Mouse (Mus musculus) neutrophil, adult 5-6 weeks (primary cell): ENCODE data around the gene Col6a4. TPM values are rescaled to one million over a fixed set of nuclear protein-coding genes. Genes with fewer than 3 reads are reported as not detected.

ENCODE experiments used
- ATAC-seq: fragments of 151-379, 151-347 bp; 2 replicates; pipeline ENCODE4 v1.8.0; 2017; ENCODE audit warnings: mild to moderate bottlenecking, moderate TSS enrichment; ENCODE audit not compliant: insufficient number of reproducible peaks, poor library complexity, low FRiP score, severe bottlenecking; ENCODE audit errors: extremely low read depth
- total RNA-seq: library from RNA; stranded (forward); fragments of 200-1000 nt; gene quantifications from 2 replicates; pipeline ENCODE4 v1.2.3, GENCODE M21; 2017

Col6a4 gene
- total RNA-seq, 1 experiment from 2014 or later, result not detected

GRCm38 (mm10) chr9:105976314-105976713 lies 120.3 kb downstream of the Col6a4 start:
- ATAC-seq, result no peak

DNA sequence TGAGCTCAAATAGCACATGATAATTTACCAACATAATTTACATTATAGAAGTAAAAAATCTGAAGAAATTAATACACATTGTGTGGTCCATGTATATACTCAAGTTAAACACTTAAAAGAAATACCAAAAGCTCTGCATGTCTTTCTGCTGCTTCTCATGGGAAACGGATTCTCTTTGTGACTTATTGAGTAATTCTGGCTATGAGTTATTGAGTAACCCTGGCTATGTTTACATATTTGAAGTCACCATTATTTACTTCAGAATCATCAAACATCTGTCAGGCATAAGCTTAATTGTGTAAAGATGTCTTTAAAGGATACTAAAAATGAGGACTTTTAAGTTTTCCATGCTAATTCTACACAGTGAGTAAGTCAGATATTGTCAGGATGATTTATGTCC lies 122.8 kb downstream of the Col6a4 start:
- no peak for ATAC-seq

DNA sequence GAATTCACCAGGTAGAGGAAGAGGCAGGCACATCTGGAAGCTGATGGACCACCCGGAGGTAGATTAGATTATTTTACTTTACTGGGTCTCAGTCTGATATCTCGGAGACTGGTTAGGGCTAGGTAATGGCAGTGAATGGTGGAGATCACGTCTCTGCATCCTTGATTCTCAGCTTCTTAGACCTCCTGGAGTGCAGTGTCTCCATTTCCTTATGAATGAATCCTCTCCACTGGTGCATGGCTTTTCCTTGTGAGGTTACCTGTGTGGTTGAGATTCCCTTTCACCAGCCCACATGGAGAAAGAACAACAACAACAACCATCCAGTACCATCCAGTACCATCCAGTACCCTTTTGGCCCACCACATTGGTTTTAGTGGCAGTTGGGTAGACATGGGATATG lies 124.6 kb downstream of the Col6a4 start:
- ATAC-seq, result no peak

DNA sequence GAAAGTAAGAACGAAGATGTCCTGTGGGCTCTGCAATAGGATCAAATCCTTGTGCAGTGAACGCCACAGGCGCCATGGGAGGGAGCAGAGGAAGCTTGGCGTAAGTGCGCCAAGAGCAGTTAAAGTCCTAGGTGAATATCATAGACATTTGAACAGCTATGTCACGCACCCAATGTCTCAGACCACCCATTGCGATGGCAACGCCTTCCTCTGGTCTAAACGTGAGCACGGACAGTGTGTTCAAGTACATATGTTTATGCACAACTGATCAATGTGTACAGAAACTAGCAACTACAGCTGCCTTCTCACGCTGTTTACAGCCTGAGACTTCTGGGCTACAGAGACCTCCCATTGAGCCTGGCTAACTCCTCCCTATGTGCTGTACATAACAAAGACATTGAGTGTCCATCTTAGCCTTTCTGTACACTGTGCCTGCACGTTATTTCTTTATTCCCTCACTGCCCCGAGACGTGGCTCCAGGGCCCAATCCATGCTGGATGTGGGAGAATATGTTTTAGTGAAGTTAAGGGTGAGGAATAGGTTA lies 125.2 kb downstream of the Col6a4 start:
- ATAC-seq, result no peak

- ATAC-seq, result no peak
Observed at GRCm38 (mm10) chr9:105970901-105971300, 125.7 kb downstream of the Col6a4 start.

DNA sequence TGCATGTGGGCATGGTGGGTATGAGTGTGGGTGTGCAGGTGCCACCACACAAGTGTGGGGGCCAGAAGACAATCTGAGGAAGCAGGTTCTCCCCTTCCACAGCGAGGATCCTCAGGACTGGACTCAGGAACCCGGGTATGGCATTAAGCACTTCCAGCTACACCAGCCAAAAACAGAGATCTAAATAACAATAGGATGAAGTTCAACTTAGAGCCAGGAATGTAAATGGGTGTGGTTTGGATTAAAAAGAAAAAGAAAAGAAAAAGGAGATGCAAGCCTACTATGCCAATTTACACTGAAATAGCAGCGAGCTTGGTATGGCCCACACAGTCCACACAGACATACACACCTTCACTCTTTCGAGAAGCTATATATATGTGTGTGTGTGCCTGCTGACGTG lies 128.6 kb downstream of the Col6a4 start:
- ATAC-seq, result no peak

GRCm38 (mm10) chr9:105960533-105960932 lies 136.1 kb downstream of the Col6a4 start, which contains the start of gene Col6a5:
Gene Col6a5, minus strand, starts transcription at chr9:105960643.
- no peak for ATAC-seq

GRCm38 (mm10) chr9:105959116-105959515 lies 137.5 kb downstream of the Col6a4 start:
- ATAC-seq, result no peak

DNA sequence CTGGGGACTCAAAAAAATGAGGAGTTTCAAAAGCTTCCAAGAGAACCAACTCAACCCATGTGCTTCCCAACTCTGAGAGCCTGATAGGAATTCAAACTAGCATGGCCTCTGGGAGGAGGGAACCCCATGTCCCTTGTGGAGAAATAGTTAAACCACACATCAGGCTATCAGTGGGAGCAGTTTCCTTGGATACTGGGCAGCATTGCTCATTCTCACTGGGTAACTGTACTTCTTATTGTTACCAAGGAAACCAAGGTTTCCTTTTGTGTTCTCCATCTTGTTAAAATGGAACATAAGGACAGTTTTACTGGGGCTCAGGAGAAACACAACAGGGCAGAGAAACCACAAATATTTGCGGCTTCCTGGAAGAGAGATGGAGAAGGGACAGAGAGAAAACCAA lies 146.8 kb downstream of the Col6a4 start:
- no peak for ATAC-seq

DNA sequence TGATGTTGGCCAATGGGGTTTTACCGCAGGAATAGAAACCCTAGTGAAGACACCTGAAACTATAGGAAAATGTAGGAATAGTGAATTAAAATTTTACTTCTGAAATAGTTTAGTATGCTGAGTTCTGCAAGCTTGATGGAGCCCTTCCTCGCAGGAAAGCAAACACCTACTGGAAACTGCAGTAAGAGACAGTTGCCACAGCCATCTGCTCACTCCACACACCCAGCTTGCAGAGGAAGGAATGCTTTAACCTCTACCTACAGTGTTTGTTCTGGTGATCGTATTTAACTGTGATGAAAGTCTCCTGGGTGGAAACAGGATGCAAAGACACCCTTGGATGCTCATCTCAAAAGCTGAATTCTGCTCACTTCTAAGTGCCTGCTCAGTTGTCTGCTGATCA lies 149.0 kb downstream of the Col6a4 start:
- no peak for ATAC-seq

Other genes with a start within 250 kb of the Col6a4 start
- 0.12 TPM in 1 of 2 replicates, not detected in the other for gene Col6a5, start 136.1 kb downstream of the Col6a4 start, total RNA-seq
- gene Glyctk, start 61.4 kb upstream of the Col6a4 start, total RNA-seq, result 3.7 and 4.2 TPM in 2 replicates
- gene Wdr82, start 74.1 kb upstream of the Col6a4 start, total RNA-seq, result 69.2 and 80.1 TPM in 2 replicates
- 48.0 and 59.0 TPM in 2 replicates for gene Ppm1m, start 103.0 kb upstream of the Col6a4 start, total RNA-seq
- 102 and 111 TPM in 2 replicates for gene Twf2, start 106.3 kb upstream of the Col6a4 start, total RNA-seq
- gene Tlr9, start 125.8 kb upstream of the Col6a4 start, total RNA-seq, result 14.5 and 14.8 TPM in 2 replicates
- 78.1 and 87.3 TPM in 2 replicates for gene Alas1, start 151.9 kb upstream of the Col6a4 start, total RNA-seq
- gene Poc1a, start 184.3 kb upstream of the Col6a4 start, total RNA-seq, result 0.98 and 1.4 TPM in 2 replicates